Mouse (Mus musculus) bone marrow, adult 2 months (tissue): ENCODE data around the gene Tcf21.

ENCODE experiments used
- CTCF ChIP-seq: fragments of 200-500 bp; IDR thresholded peaks from 2 replicates; pipeline ENCODE4 v1.5.1; 2011; ENCODE audit warnings: low read length, control low read depth; ENCODE audit not compliant: control insufficient read depth, insufficient read depth
- POLR2A ChIP-seq: fragments of 200-500 bp; IDR thresholded peaks from 2 replicates; pipeline ENCODE4 v1.6.1; 2011; ENCODE audit warnings: low read depth, mild to moderate bottlenecking, control low read depth, low read length, borderline replicate concordance; ENCODE audit not compliant: control insufficient read depth

- TF ChIP-seq POLR2A, result no peak
- TF ChIP-seq CTCF, result no peak
Measured at GRCm38 (mm10) chr10:22813317-22813960, 6.5 kb downstream of the Tcf21 start.
